Mouse (Mus musculus): ENCODE results near the gene Snx6.
"Not testable (repeated sequence)": the region's sequence is repeated elsewhere in the genome, so short reads cannot be mapped to it uniquely, and the experiment has no call there.

Gene Snx6

GRCm38 (mm10) chr12:54803531-54803930, 8.0 kb upstream of the Snx6 start:
- no peak for DNase-seq (ENCODE audit: low spot score in 2 of 2)

GRCm38 (mm10) chr12:54796516-54797195, 1.2 kb upstream of the Snx6 start:
- DNase-seq (ENCODE audit: low spot score in 2 of 2), result no peak

- DNase-seq (ENCODE audit: low spot score in 2 of 2), result no peak
Measured at GRCm38 (mm10) chr12:54794392-54794791, 1.1 kb downstream of the Snx6 start.

DNA sequence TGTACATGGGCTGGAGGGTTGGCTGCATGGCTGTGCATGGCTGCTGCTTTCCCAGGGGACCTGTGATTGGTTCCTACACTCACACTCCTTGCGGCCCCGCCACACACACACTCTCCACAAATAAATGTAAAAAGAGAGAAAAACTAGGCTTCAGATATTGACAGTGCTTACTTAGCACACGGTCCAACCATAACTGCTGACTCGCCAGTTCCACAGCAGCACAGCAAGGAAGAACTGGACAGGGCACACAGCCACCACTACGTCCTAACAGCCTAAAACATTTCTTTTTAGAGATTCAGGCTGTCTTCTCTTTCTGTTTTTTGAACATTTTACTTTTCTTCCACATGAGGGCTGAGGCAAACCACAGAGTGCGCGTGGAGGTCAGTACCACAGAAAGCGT, 4.0 kb downstream of the Snx6 start:
- no peak for DNase-seq (ENCODE audit: low spot score in 2 of 2)

DNA sequence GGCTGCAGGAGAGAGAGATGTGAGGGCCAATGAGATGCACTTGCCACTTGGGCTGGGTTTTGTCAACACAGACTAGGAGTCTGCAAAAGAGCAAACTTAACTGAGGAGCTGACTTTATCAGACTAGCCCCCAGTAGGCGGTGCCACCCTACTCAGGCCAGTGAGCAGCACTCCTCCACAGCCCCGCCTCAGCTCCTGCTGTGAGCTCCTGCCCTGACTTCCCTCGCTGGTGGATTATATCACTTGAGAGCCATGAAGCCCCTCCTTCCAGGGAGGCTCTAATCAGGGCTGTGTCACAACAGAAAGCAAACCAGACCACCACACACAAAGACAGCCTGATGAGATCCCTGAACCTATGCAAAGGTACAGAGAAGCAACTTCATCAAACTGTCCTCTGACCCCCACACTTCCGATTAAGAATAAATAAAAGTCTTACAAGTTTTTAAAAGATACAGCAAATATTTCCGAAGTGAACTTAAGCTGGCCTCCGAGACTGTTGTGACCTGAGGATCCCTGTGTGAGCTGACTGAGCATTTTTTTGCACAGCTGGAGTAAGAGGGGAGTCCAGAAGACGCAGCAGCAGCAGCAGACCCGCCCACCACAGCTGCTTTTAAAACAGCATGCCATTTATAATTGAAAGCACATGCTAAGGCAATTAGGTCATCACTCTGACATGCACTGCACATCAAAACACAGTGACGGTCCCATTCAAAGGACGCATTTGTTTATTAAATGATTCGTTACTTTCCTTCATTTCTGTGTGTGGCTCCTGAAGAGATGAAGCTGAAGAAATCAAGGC, 6.0 kb downstream of the Snx6 start:
- peak in 1 of 2 experiments; percentile 29 for DNase-seq (ENCODE audit: low spot score in 2 of 2)

DNA sequence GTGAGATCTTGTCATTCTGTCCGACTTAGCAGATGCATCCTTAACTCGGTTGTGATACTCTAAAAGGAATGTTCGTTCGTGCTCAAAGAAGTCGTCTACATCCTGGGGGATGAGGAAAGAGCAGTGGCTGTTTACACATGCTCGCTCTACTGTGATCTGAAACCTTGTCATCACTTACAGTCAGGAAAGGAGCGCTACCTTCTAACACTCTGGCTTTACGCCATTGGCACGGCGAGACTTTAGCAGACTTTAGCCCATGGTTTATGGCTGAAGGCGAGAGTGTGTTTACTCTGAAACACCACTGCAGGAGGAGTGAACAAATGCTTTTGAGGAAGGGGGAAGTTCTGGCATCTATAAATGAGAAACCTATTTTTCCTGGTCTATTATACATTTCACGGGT, 31.9 kb downstream of the Snx6 start:
- peak in 1 of 2 experiments; percentile 6 for DNase-seq (ENCODE audit: low spot score in 2 of 2)

DNA sequence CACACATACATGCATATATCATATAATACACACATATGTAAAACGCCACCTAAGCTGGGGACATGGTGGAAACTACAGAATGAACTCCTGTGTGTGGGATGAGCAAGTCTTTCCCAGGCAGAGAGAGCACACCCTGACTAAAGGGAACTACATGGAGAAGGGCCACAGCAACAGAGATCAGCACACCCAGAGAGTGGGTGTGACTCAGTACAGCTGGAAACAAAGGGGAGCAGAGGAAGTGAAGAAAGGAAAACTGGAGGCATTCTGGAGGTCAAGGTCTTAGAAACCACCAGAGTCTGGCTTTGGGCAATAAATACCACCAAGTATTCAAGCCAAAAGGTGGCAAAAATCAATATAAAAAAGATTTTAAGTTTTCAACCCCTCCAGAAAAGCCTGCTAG, 34.8 kb downstream of the Snx6 start:
- no peak for DNase-seq (ENCODE audit: low spot score in 2 of 2)

GRCm38 (mm10) chr12:54758846-54759245, 36.7 kb downstream of the Snx6 start:
- DNase-seq (ENCODE audit: low spot score in 2 of 2), result no peak

DNA sequence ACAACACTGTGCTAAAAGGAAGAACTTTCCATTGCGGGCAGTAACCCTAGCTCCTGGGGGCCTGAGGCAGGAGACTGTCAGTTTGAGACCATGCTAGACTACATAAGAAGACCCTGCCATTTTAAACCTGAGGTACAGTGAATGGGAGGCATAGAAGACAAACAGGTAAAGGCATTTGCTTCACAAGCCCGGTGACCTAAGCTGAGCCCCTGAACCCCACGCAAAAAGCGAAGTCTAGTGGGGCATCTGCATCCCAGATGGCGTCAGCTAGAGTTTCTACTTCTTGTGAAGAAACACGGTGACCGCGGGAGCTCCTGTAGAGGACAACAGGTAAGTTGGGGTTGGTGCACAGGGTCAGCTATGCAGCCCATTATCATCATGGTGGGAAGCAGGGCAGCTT, 46.9 kb downstream of the Snx6 start:
- no peak for DNase-seq (ENCODE audit: low spot score in 2 of 2)

DNA sequence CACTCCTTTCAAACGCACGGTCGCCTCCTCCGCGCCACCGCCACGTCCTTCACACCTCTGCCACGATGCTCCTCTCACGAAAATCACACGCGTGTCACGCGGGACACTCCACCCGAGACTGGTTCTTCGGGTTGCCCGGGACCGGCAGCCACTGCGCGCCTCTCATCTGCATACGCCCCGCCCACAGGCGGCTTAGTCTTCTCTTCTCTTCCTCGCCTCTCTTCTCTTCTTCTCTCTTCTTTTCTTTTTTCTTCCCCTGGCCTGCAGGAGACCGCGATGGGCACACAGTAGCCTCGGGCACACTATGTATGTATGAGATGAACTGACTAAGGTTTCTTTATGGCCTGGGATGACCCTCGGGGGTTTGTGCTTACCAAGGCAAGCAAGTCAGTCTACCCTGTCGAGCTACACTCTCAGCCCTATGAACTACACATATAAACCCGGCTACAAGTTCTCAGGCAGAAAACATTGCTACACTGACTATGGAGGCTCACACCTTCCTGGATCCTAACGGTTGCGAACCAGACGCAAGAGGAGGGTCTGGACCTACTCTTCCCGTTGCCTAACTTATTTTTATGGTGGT, 56.8 kb downstream of the Snx6 start:
- DNase-seq (ENCODE audit: low spot score in 2 of 2), result not testable (repeated sequence)

DNA sequence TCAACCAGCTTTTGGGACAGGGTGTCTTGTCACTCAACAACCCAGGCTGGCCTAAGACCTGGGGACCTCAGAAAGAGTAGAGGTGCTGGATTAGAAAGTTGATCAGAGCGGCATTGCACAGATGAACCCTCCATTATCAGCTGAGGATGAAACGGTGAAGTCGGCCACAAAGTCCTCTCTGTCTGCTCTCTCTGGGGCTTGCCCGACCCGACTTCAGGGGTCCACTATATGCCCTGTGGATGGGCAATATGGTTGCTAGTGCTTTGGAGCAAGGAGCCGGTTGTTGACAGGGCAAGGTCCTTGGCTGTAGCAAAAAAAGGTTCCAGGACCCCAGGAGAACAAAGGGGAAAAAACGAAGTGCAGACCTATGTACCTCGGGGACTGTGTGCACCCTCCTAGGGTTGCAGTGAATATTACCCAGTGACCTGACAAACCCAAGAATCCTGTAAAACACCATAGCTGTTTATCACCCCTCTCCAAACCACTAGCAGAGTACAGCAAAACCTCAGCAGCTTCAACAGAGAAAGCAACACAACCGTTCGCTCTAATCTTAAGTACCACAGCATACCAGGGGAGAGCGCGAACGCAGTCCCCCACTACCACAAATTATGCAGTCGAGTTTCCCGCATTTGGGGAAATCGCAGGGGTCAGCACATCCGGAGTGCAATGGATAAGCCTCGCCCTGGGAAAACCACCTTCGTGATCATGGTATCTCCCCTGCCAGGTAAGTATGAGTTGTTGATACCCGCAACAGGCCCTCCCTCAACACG, 57.4 kb downstream of the Snx6 start:
- not testable (repeated sequence) for DNase-seq (ENCODE audit: low spot score in 2 of 2)

- DNase-seq (ENCODE audit: low spot score in 2 of 2), result peak in 1 of 2 experiments; percentile 41
Measured at GRCm38 (mm10) chr12:54734307-54735131, 61.0 kb downstream of the Snx6 start.

- not testable (repeated sequence) for DNase-seq (ENCODE audit: low spot score in 2 of 2)
Measured at GRCm38 (mm10) chr12:54729140-54730059, 66.1 kb downstream of the Snx6 start.

DNA sequence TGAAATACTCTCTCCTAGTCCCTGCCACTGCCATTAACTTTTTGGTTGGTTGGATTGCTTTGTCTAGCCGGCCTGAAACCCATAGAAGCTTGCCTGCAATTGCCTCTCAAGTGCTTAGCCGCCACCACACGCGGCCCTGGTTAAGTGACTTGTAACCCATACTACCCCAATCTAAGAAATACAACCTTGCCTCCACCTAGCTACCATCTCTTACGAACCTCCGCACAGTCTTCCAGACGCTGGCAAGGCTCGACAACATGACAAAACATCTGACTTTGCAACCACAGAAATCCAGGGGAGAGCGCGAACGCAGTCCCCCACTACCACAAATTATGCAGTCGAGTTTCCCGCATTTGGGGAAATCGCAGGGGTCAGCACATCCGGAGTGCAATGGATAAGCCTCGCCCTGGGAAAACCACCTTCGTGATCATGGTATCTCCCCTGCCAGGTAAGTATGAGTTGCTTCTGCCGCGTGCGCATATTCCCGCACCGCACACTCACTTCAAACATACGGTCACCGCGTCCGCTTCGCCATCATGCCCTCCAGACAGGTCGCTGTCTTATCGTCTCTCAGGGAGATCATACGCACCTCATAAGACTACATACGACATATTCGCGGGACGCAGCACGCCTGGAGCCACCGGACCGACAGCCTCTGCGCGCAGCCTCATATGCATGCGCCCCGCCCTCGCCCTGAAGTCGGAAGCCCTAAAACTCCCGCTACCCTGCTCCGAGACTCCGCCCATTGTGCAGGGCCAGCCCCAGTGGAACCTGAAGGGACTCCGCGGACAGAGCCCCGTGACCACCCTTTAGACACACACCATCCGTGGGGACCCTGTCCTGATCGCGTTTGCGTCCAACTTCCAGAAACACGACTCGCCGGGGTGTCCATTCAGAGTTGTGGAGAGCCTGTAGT, 76.4 kb downstream of the Snx6 start:
- DNase-seq (ENCODE audit: low spot score in 2 of 2), result not testable (repeated sequence)

GRCm38 (mm10) chr12:54717516-54717915, 78.0 kb downstream of the Snx6 start:
- DNase-seq (ENCODE audit: low spot score in 2 of 2), result not testable (repeated sequence)

DNA sequence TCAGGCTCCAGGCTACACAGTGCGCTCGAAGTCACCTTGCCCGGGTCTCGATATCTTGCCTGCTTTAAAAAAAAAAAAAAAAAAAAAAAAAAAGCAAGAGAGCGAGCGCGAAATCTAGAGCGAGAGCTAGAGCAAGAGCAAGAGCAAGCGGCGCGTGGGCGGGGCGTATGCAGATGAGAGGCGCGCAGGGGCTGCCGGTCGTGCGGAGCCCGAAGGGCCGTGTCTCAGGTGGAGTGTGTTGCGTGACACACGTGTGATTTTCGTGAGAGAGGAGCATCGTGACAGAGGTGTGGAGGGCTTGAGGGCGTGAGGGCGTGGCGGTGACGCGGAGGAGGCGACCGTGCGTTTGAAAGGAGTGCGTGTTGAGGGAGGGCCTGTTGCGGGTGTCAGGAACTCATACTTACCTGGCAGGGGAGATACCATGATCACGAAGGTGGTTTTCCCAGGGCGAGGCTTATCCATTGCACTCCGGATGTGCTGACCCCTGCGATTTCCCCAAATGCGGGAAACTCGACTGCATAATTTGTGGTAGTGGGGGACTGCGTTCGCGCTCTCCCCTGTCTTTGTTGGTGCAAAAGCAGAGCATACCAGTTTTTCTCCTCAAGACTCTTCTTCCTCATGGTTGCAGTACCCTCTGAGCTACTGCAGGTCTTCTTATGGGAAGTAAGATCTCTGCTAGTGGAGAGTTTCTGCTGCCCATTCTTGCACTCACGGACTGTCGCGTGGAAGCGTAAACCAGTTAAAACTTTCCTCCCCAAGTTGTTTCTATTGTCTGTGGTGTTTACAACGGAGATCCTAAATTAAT, 81.5 kb downstream of the Snx6 start:
- not testable (repeated sequence) for DNase-seq (ENCODE audit: low spot score in 2 of 2)

DNA sequence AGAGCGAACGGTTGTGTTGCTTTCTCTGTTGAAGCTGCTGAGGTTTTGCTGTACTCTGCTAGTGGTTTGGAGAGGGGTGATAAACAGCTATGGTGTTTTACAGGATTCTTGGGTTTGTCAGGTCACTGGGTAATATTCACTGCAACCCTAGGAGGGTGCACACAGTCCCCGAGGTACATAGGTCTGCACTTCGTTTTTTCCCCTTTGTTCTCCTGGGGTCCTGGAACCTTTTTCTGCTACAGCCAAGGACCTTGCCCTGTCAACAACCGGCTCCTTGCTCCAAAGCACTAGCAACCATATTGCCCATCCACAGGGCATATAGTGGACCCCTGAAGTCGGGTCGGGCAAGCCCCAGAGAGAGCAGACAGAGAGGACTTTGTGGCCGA, 85.0 kb downstream of the Snx6 start:
- not testable (repeated sequence) for DNase-seq (ENCODE audit: low spot score in 2 of 2)
